Mouse (Mus musculus) frontal cortex, postnatal 10 days (tissue): ENCODE data around the gene Pde10a.

Experiments
- DNase-seq, 2 experiments: peaks; one replicate each; pipeline ENCODE4 v3.0.0; 2022; ENCODE audit warnings: low spot score in 2 of 2, mixed read lengths in 1 of 2

Pde10a gene

GRCm38 (mm10) chr17:8749426-8749825, 224.3 kb downstream of the Pde10a start:
- DNase-seq = no peak

DNA sequence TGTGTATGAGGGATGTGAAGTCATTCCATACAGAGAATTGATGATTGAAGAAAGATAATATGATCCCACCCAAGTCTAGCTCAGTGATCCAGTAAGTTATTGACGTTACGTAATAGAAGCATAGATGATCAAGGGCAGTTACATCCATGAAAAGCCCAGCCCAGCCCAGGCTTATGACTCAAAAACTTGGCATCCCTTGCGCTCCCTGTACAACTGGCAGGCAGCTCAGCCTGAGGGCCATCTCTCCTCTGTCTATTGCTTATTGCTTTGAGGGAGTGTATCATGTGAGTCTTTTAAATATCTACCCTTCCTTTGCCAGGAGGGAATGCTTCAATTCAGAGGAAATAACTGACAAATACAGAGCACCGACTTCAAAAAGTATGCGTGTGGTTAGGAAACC, 232.4 kb downstream of the Pde10a start:
- DNase-seq = no peak

DNA sequence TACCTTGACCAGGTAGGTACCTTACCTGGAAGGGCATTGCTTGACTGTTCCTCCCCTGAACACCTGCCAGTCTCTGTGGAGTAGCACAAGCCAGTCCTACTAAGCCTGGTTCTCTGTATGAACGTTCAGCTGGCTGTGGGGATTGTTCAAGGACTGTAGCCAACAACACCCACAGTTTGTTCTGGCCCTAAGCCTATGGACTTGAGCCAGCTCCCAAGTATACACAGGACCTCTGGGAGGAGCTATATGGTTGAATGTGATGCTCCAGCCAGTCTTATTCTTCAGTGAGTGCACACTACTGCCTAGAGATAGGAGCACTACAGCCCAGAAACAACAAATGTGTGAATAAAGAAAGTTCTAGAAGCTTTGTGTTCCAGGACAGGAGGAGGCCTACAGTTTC, 238.1 kb downstream of the Pde10a start:
- no peak for DNase-seq

GRCm38 (mm10) chr17:8765987-8766576, 240.9 kb downstream of the Pde10a start:
- DNase-seq = no peak

GRCm38 (mm10) chr17:8769155-8769554, 244.0 kb downstream of the Pde10a start:
- no peak for DNase-seq

DNA sequence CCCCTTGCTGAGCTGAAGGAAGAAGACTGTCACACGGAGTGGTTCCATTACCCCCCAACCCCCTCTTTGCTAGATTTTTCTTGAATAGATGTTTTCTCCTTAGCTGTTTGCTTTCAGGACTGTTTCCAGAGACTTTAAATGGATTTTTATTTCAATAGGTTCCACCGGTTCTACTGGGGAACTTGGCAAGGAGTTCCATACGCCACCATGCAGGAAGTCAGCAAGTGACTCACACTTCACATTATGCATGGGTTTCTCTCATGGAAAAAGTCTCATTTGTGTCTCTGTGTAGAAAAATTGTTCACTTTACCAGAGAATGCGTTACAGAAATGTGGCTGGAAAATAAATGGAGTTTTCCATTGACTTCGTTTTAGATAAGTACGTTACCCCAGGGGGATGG, 248.2 kb downstream of the Pde10a start:
- DNase-seq = no peak

DNA sequence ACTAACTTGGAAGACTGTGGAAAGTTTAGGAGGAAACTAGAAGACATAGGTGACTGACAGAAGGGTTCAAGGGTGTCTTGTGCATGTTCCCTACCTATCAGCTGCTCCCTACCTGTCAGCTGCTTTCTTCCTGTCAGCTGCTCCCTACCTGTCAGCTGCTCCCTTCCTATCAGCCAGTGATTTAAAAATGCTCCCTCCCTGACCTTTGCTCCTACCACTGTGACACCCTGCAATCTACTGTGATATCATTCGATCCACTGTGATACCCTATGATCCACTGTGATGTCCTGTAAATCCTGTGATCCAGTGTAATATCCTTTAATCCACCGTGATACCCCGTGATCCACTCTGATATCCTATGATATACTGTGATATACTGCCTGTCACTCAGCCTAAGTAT, 249.1 kb downstream of the Pde10a start:
- DNase-seq = no peak

DNA sequence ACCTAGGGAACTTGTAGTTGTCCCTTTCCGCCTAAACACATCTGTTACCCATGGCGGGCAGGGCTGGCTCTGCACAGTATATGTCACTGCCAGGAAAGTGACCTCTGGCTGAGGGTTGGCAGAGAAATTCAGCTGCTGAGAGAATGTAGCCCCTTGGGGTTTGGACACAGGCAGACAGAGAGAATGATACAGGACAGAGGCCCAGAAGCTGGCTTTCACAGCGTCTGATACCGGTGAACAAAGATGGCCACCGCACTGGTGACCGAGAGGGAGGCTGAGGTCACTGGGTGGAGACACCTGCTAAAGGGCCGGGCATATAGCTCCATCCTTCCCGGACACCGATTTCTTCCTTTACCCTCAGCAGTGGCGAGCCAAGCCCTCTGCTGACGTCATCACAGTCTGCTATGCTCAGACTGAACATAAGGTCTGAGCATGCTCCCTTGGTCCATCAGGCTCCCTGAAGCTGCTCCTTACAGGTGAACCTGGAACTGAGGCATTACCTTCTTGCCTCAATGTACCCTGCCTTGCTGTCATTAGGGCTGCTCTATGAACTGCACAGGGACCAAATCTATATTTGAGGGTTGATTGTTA, 250.5 kb downstream of the Pde10a start:
- DNase-seq = no peak

GRCm38 (mm10) chr17:8777710-8778109, 252.5 kb downstream of the Pde10a start:
- peak in 1 of 2 experiments; percentile 25 for DNase-seq

DNA sequence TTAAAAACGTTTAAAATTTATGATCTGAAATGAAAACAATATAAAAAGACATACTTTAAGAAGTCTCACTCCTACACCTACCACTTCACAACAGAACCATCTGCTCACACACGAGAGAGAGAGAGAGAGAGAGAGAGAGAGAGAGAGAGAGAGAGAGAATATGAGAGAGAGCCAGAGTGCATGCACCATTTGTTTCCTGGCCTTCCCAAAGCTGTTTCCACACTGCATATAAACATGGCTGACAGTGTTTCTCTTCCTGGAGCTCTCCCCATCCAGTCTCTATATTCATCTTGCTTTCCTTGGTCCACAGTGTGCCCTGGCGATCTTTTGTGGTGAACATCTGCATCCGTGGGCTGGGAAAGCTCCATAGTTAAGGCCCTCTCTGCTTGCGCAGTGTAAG, 253.7 kb downstream of the Pde10a start:
- DNase-seq = no peak

GRCm38 (mm10) chr17:8780484-8780883, 255.3 kb downstream of the Pde10a start:
- DNase-seq = no peak

DNA sequence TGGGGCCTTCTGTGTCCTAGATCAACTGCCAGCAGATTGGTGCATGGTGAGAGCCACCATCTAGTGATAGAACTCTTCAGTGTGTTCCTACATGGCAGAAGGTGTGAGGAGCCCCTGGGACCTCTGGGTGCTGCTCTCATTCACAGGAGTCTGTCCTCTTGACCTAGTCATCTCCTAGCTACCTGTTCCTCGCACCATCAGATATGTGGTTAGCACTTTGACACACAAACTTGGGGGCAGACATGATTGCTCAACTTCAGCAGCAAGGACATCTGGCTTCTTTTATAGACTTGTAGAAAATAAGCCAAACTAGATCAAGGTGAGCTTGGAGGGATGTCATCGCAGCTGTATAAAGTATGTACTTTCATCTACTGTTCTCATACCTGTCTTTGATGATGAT, 255.9 kb downstream of the Pde10a start:
- no peak for DNase-seq

- DNase-seq = no peak
Measured at GRCm38 (mm10) chr17:8781576-8781975, 256.4 kb downstream of the Pde10a start.

- no peak for DNase-seq
Measured at GRCm38 (mm10) chr17:8785908-8786307, 260.7 kb downstream of the Pde10a start.

DNA sequence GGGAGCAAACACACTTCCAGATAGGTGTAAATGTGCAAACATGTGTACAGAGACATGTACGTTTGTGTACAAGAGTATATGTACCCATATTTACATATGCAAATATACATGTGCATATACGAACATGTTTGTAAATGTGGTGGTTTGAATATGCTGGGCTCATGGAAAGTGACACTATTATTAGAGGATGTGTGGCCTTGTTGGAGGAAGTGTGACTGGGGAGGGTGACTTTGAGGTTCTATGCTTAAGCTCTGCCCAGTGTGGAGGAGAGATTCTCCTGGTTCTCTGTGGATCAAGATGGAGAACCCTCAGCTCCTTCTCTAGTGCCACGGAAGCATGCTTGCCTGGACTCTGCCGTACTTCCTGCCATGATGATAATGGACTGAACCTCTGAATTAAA, 261.3 kb downstream of the Pde10a start:
- DNase-seq = no peak

GRCm38 (mm10) chr17:8787762-8788161, 262.6 kb downstream of the Pde10a start:
- DNase-seq = no peak

GRCm38 (mm10) chr17:8791561-8791960, 266.4 kb downstream of the Pde10a start:
- DNase-seq = no peak

GRCm38 (mm10) chr17:8792611-8793010, 267.4 kb downstream of the Pde10a start:
- DNase-seq = no peak

GRCm38 (mm10) chr17:8797624-8798023, 272.5 kb downstream of the Pde10a start:
- DNase-seq = no peak

DNA sequence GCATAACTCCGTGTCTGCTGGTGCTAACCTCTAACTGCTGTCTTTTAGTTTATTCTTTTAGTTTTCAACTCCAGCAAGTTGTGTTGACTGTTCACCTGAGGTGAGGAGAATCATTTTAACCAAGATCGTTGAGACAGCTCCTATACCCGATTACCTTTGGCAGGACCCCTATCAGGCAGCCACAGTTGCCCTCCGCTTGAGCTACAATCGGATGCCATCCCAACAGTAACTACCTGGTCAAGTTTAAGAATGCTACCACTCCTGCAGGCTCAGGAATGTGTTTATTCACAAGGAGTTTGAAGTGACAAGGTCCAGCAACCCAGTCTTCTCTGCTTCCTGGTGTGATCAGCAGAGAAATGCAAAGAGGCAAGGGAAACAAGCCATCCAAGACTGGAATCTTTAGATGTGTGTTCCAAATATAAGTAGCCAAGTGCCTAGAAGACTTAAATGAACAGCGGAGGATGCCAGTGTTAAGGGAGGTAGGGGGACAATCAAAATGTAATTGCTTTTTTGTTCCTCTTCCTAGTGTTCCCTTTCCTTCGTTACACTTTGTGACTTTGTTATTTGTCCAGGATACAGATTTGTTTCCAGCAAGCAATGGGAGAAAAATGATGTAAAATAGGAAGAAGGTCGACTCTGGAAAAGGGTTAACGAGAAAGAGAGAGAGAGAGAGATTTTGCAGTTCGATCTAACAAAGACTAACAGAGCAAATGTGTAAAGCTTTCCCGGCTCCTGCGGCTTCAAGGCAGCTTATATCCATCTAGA, 273.5 kb downstream of the Pde10a start:
- no peak for DNase-seq

- DNase-seq = no peak
Measured at GRCm38 (mm10) chr17:8799296-8799731, 274.1 kb downstream of the Pde10a start.

- no peak for DNase-seq
Measured at GRCm38 (mm10) chr17:8799914-8800420, 274.8 kb downstream of the Pde10a start.
